In genomic region chr10:45372994-45373692, GRCm38 (mm10) we compare ENCODE assay signal across 7 mouse cellular contexts. TPM values are rescaled to one million over a fixed set of nuclear protein-coding genes. Genes with fewer than 3 reads are reported as not detected.
DNase-seq lines count a peak whose midpoint lies in the region; ATAC-seq and TF ChIP-seq lines count a peak whose summit lies in the region.

No protein-coding gene starts in this region.

- TF ChIP-seq POLR2A in bone marrow macrophage, adult 2 months (IDR thresholded peaks at IDR 0.05; ENCODE audit: borderline replicate concordance, low read depth, low read length) = no peak
- no peak for TF ChIP-seq POLR2A in embryonic fibroblast, embryonic 13.5 days (IDR thresholded peaks at IDR 0.05; ENCODE audit: low read depth, low read length)

- H3K27ac ChIP-seq in bone marrow macrophage, adult 2 months (ENCODE audit: insufficient read depth, low read depth, low read length) = no peak overlapping the region
- no peak overlapping the region for H3K27ac ChIP-seq in embryonic fibroblast, embryonic 13.5 days (ENCODE audit: insufficient read depth, low read length)
- H3K27ac ChIP-seq in hindbrain, embryonic 12.5 days = no peak overlapping the region

- no peaks in the 10 kb centered on the region for H3K36me3 ChIP-seq in hindbrain, embryonic 12.5 days

- H3K4me3 ChIP-seq in bone marrow macrophage, adult 2 months (ENCODE audit: insufficient read depth, low read length) = no peak overlapping the region
- no peak overlapping the region for H3K4me3 ChIP-seq in embryonic fibroblast, embryonic 13.5 days (ENCODE audit: insufficient read depth, low read length)
- no peak overlapping the region for H3K4me3 ChIP-seq in hindbrain, embryonic 12.5 days

- peak; percentile 74 for ATAC-seq in hindbrain, embryonic 12.5 days (ENCODE audit: low FRiP score)
- ATAC-seq in megakaryocyte progenitor cell, adult 5-6 weeks (replicated peaks; ENCODE audit: poor library complexity) = peak; percentile 97

- H3K4me1 ChIP-seq in bone marrow macrophage, adult 2 months (ENCODE audit: control insufficient read depth, insufficient read depth, low read length) = no peaks in the 10 kb centered on the region
- no peaks in the 10 kb centered on the region for H3K4me1 ChIP-seq in embryonic fibroblast, embryonic 13.5 days (ENCODE audit: control insufficient read depth, insufficient read depth, low read length)
- no peaks in the 10 kb centered on the region for H3K4me1 ChIP-seq in hindbrain, embryonic 12.5 days

- peak; percentile 89 for DNase-seq in MN1 (ENCODE audit: low spot score)
- DNase-seq in layer of hippocampus, postnatal 10 days (ENCODE audit: low spot score in 2 of 2) = peak; percentile 74 to 78
- DNase-seq in right cerebral cortex, adult 18-20 months = peak; percentile 59

- H3K4me2 ChIP-seq in hindbrain, embryonic 12.5 days (replicated peaks) = no peak overlapping the region

- H3K27me3 ChIP-seq in hindbrain, embryonic 12.5 days = no peaks in the 10 kb centered on the region

- peak; percentile 50; the same call in 1 of the 2 replicates for TF ChIP-seq CTCF in bone marrow macrophage, adult 2 months (IDR thresholded peaks at IDR 0.05; ENCODE audit: low read depth, low read length)
- peak; percentile 68; the same call in 1 of the 2 replicates for TF ChIP-seq CTCF in embryonic fibroblast, embryonic 13.5 days (IDR thresholded peaks at IDR 0.05; ENCODE audit: borderline replicate concordance, insufficient read depth, low read length)

- H3K9me3 ChIP-seq in hindbrain, embryonic 12.5 days (replicated peaks) = no peaks in the 10 kb centered on the region

- WGBS in hindbrain, embryonic 12.5 days = 58% methylated on average over 4 of the region's 4 CpGs

- no peak overlapping the region for H3K9ac ChIP-seq in hindbrain, embryonic 12.5 days

RNA-seq across cellular contexts. Expression of gene Bves, which starts 37.6 kb away (rescaled TPM):
- not detected in 2 replicates for polyA plus RNA-seq in bone marrow macrophage, adult 2 months (2012; ENCODE audit: insufficient read depth, insufficient read length, missing spikeins)
- 2.1 and 2.5 TPM in 2 replicates for polyA plus RNA-seq in embryonic fibroblast, embryonic 13.5 days (2011; ENCODE audit: insufficient read length, low read depth, missing spikeins)
- polyA plus RNA-seq in hindbrain, embryonic 12.5 days (2016; fragmentation: Nextera tagmentation; extraction: Ambion mirVana) = 2.7 and 3.0 TPM in 2 replicates
- total RNA-seq in layer of hippocampus, postnatal 10 days (2021) = 1 to 10 TPM; 4.6 to 5.2 TPM
- not detected in 2 replicates for total RNA-seq in megakaryocyte progenitor cell, adult 5-6 weeks (2015)
- total RNA-seq in megakaryocyte progenitor cell, adult 5-6 weeks (2017) = not detected in 2 replicates
